Mouse (Mus musculus) MEL-GATA-1-ER (cell line): ENCODE measurements around the gene Gm42669.

ENCODE experiments used
- DNase-seq: peaks from one replicate; pipeline ENCODE4 v3.0.0-alpha.2; 2012; ENCODE audit warnings: low read depth; ENCODE audit errors: extremely low read depth

Gm42669 gene

GRCm38 (mm10) chr5:107507321-107507720 lies at the start of gene Gm42669:
TSS of gene Gm42669 (plus strand) at chr5:107507621.
- DNase-seq, result no peak

- DNase-seq, result peak; percentile 44
Observed at GRCm38 (mm10) chr5:107462147-107463076, 45.0 kb upstream of the Gm42669 start.

- DNase-seq, result no peak
Observed at GRCm38 (mm10) chr5:107466501-107466900, 40.9 kb upstream of the Gm42669 start.

- no peak for DNase-seq
Observed at GRCm38 (mm10) chr5:107467098-107467497, 40.3 kb upstream of the Gm42669 start.

- peak; percentile 44 for DNase-seq
Observed at GRCm38 (mm10) chr5:107470600-107471329, 36.7 kb upstream of the Gm42669 start.

GRCm38 (mm10) chr5:107480194-107480593 lies 27.2 kb upstream of the Gm42669 start:
- peak; percentile 92 for DNase-seq

- DNase-seq, result no peak
Observed at GRCm38 (mm10) chr5:107488996-107489395, 18.4 kb upstream of the Gm42669 start.

- no peak for DNase-seq
Observed at GRCm38 (mm10) chr5:107491036-107491435, 16.4 kb upstream of the Gm42669 start.

- DNase-seq, result no peak
Observed at GRCm38 (mm10) chr5:107492471-107492870, 14.9 kb upstream of the Gm42669 start.

GRCm38 (mm10) chr5:107494759-107495158 lies 12.7 kb upstream of the Gm42669 start:
- DNase-seq, result no peak

GRCm38 (mm10) chr5:107496047-107496446 lies 11.4 kb upstream of the Gm42669 start:
- no peak for DNase-seq

GRCm38 (mm10) chr5:107497519-107498501 lies 9.6 kb upstream of the Gm42669 start:
- no peak for DNase-seq

GRCm38 (mm10) chr5:107498806-107499310 lies 8.6 kb upstream of the Gm42669 start:
- no peak for DNase-seq

- DNase-seq, result no peak
Observed at GRCm38 (mm10) chr5:107499891-107500535, 7.4 kb upstream of the Gm42669 start.

- DNase-seq, result no peak
Observed at GRCm38 (mm10) chr5:107500741-107501140, 6.7 kb upstream of the Gm42669 start.

GRCm38 (mm10) chr5:107510503-107510902 lies 3.1 kb downstream of the Gm42669 start:
- no peak for DNase-seq

- DNase-seq, result no peak
Observed at GRCm38 (mm10) chr5:107511326-107511725, 3.9 kb downstream of the Gm42669 start.

GRCm38 (mm10) chr5:107513583-107513982 lies 6.2 kb downstream of the Gm42669 start:
- DNase-seq, result peak; percentile 76

- peak; percentile 6 for DNase-seq
Observed at GRCm38 (mm10) chr5:107515453-107515852, 8.0 kb downstream of the Gm42669 start.

- no peak for DNase-seq
Observed at GRCm38 (mm10) chr5:107516087-107516486, 8.7 kb downstream of the Gm42669 start.
